Mouse (Mus musculus): ENCODE data around the gene 9530068E07Rik. TPM values are rescaled to one million over a fixed set of nuclear protein-coding genes. Genes with fewer than 3 reads are reported as not detected.

9530068E07Rik gene
- polyA plus RNA-seq, 1 experiment from 2014 or later = 138 TPM

- DNase-seq (ENCODE audit: low spot score) (no peak), ATAC-seq (ENCODE audit: low FRiP score) (no peak)
- Histone ChIP-seq H3K27ac (no peak overlapping the region), H3K4me3 (replicated peaks; ENCODE audit: low read length) (no peak overlapping the region), H3K9me3 (ENCODE audit: control insufficient read depth, low read length) (no peaks in the 10 kb centered on the region), H3K4me1 (replicated peaks; ENCODE audit: control insufficient read depth, insufficient read depth, low read length) (no peaks in the 10 kb centered on the region), H3K4me2 (replicated peaks) (no peak overlapping the region), H3K36me3 (replicated peaks; ENCODE audit: control insufficient read depth, insufficient read depth) (no peaks in the 10 kb centered on the region), H3K27me3 (ENCODE audit: control insufficient read depth, insufficient read depth, low read length) (no peaks in the 10 kb centered on the region; the same call in 1 of the 2 replicates), H3K9ac (no peak overlapping the region)
- WGBS = 79% methylated on average over 6 of the region's 6 CpGs
Measured at GRCm38 (mm10) chr11:52429440-52429839, 33.2 kb downstream of the 9530068E07Rik start.

GRCm38 (mm10) chr11:52431594-52431993, 35.4 kb downstream of the 9530068E07Rik start:
- WGBS = 45% methylated on average over 5 of the region's 5 CpGs
- H3K27me3 ChIP-seq (ENCODE audit: control insufficient read depth, insufficient read depth, low read length) = peaks cover 4% of the 10 kb centered on the region; the same call in 1 of the 2 replicates
- ATAC-seq (ENCODE audit: low FRiP score) = peak; percentile 81; the same call in 1 of the 2 replicates
- H3K4me2 ChIP-seq (replicated peaks) = no peak overlapping the region
- peak; percentile 60 for DNase-seq (ENCODE audit: low spot score)
- H3K4me3 ChIP-seq (replicated peaks; ENCODE audit: low read length) = no peak overlapping the region
- H3K9me3 ChIP-seq (ENCODE audit: control insufficient read depth, low read length) = no peaks in the 10 kb centered on the region
- H3K9ac ChIP-seq = no peak overlapping the region
- no peak overlapping the region for H3K27ac ChIP-seq
- H3K36me3 ChIP-seq (replicated peaks; ENCODE audit: control insufficient read depth, insufficient read depth) = no peaks in the 10 kb centered on the region
- H3K4me1 ChIP-seq (replicated peaks; ENCODE audit: control insufficient read depth, insufficient read depth, low read length) = no peaks in the 10 kb centered on the region

GRCm38 (mm10) chr11:52432148-52432547, 35.9 kb downstream of the 9530068E07Rik start:
- no peak overlapping the region for H3K4me2 ChIP-seq (replicated peaks)
- no peak overlapping the region for H3K27ac ChIP-seq
- no peak overlapping the region for H3K9ac ChIP-seq
- DNase-seq (ENCODE audit: low spot score) = no peak
- H3K36me3 ChIP-seq (replicated peaks; ENCODE audit: control insufficient read depth, insufficient read depth) = no peaks in the 10 kb centered on the region
- no peak overlapping the region for H3K4me3 ChIP-seq (replicated peaks; ENCODE audit: low read length)
- WGBS = 91% methylated on average over 5 of the region's 5 CpGs
- peaks cover 4% of the 10 kb centered on the region; the same call in 1 of the 2 replicates for H3K27me3 ChIP-seq (ENCODE audit: control insufficient read depth, insufficient read depth, low read length)
- H3K4me1 ChIP-seq (replicated peaks; ENCODE audit: control insufficient read depth, insufficient read depth, low read length) = no peaks in the 10 kb centered on the region
- H3K9me3 ChIP-seq (ENCODE audit: control insufficient read depth, low read length) = no peaks in the 10 kb centered on the region
- ATAC-seq (ENCODE audit: low FRiP score) = no peak

- H3K27me3 ChIP-seq (ENCODE audit: control insufficient read depth, insufficient read depth, low read length) = peaks cover 4% of the 10 kb centered on the region; the same call in 1 of the 2 replicates
- ATAC-seq (ENCODE audit: low FRiP score) = no peak
- no peak overlapping the region for H3K27ac ChIP-seq
- H3K9me3 ChIP-seq (ENCODE audit: control insufficient read depth, low read length) = no peaks in the 10 kb centered on the region
- no peak overlapping the region for H3K9ac ChIP-seq
- WGBS = 82% methylated on average over 8 of the region's 8 CpGs
- no peaks in the 10 kb centered on the region for H3K36me3 ChIP-seq (replicated peaks; ENCODE audit: control insufficient read depth, insufficient read depth)
- H3K4me1 ChIP-seq (replicated peaks; ENCODE audit: control insufficient read depth, insufficient read depth, low read length) = no peaks in the 10 kb centered on the region
- no peak overlapping the region for H3K4me2 ChIP-seq (replicated peaks)
- no peak for DNase-seq (ENCODE audit: low spot score)
- no peak overlapping the region for H3K4me3 ChIP-seq (replicated peaks; ENCODE audit: low read length)
Measured at GRCm38 (mm10) chr11:52433076-52433796, 37.0 kb downstream of the 9530068E07Rik start.

GRCm38 (mm10) chr11:52433797-52434195, 37.6 kb downstream of the 9530068E07Rik start:
- H3K9me3 ChIP-seq (ENCODE audit: control insufficient read depth, low read length) = no peaks in the 10 kb centered on the region
- 52% methylated on average over 2 of the region's 2 CpGs for WGBS
- no peaks in the 10 kb centered on the region for H3K4me1 ChIP-seq (replicated peaks; ENCODE audit: control insufficient read depth, insufficient read depth, low read length)
- DNase-seq (ENCODE audit: low spot score) (no peak), ATAC-seq (ENCODE audit: low FRiP score) (no peak)
- H3K27ac ChIP-seq = no peak overlapping the region
- H3K9ac ChIP-seq = no peak overlapping the region
- H3K36me3 ChIP-seq (replicated peaks; ENCODE audit: control insufficient read depth, insufficient read depth) = no peaks in the 10 kb centered on the region
- H3K27me3 ChIP-seq (ENCODE audit: control insufficient read depth, insufficient read depth, low read length) = peaks cover 4% of the 10 kb centered on the region; the same call in 1 of the 2 replicates
- no peak overlapping the region for H3K4me3 ChIP-seq (replicated peaks; ENCODE audit: low read length)
- H3K4me2 ChIP-seq (replicated peaks) = no peak overlapping the region

GRCm38 (mm10) chr11:52435466-52435865, 39.2 kb downstream of the 9530068E07Rik start:
- Histone ChIP-seq H3K9me3 (ENCODE audit: control insufficient read depth, low read length) (no peaks in the 10 kb centered on the region), H3K4me3 (replicated peaks; ENCODE audit: low read length) (no peak overlapping the region), H3K4me2 (replicated peaks) (no peak overlapping the region), H3K27ac (no peak overlapping the region), H3K4me1 (replicated peaks; ENCODE audit: control insufficient read depth, insufficient read depth, low read length) (no peaks in the 10 kb centered on the region), H3K36me3 (replicated peaks; ENCODE audit: control insufficient read depth, insufficient read depth) (no peaks in the 10 kb centered on the region), H3K9ac (no peak overlapping the region), H3K27me3 (ENCODE audit: control insufficient read depth, insufficient read depth, low read length) (peaks cover 4% of the 10 kb centered on the region; the same call in 1 of the 2 replicates)
- ATAC-seq (ENCODE audit: low FRiP score) (no peak), DNase-seq (ENCODE audit: low spot score) (no peak)
- WGBS = 91% methylated on average over 5 of the region's 5 CpGs

GRCm38 (mm10) chr11:52437123-52437522, 40.9 kb downstream of the 9530068E07Rik start:
- 32% methylated on average over 10 of the region's 10 CpGs for WGBS
- Histone ChIP-seq H3K9me3 (ENCODE audit: control insufficient read depth, low read length) (no peaks in the 10 kb centered on the region), H3K4me3 (replicated peaks; ENCODE audit: low read length) (no peak overlapping the region), H3K36me3 (replicated peaks; ENCODE audit: control insufficient read depth, insufficient read depth) (no peaks in the 10 kb centered on the region), H3K27me3 (ENCODE audit: control insufficient read depth, insufficient read depth, low read length) (0 out of 2 replicates have a peak, but pooled peaks cover 4% of the 10 kb centered on the region), H3K4me2 (replicated peaks) (no peak overlapping the region), H3K9ac (no peak overlapping the region), H3K4me1 (replicated peaks; ENCODE audit: control insufficient read depth, insufficient read depth, low read length) (peaks cover 4% of the 10 kb centered on the region; the same call in 1 of the 2 replicates), H3K27ac (no peak overlapping the region)
- DNase-seq (ENCODE audit: low spot score) (no peak), ATAC-seq (ENCODE audit: low FRiP score) (no peak)

GRCm38 (mm10) chr11:52441096-52441495, 44.9 kb downstream of the 9530068E07Rik start:
- Histone ChIP-seq H3K4me1 (replicated peaks; ENCODE audit: control insufficient read depth, insufficient read depth, low read length) (peaks cover 4% of the 10 kb centered on the region; the same call in 1 of the 2 replicates), H3K9me3 (ENCODE audit: control insufficient read depth, low read length) (no peaks in the 10 kb centered on the region), H3K27ac (no peak overlapping the region), H3K9ac (no peak overlapping the region), H3K36me3 (replicated peaks; ENCODE audit: control insufficient read depth, insufficient read depth) (no peaks in the 10 kb centered on the region), H3K27me3 (ENCODE audit: control insufficient read depth, insufficient read depth, low read length) (0 out of 2 replicates have a peak, but pooled peaks cover 4% of the 10 kb centered on the region), H3K4me2 (replicated peaks) (no peak overlapping the region), H3K4me3 (replicated peaks; ENCODE audit: low read length) (no peak overlapping the region)
- ATAC-seq (ENCODE audit: low FRiP score) (no peak), DNase-seq (ENCODE audit: low spot score) (no peak)
- 50% methylated on average over 2 of the region's 2 CpGs for WGBS

- DNase-seq (ENCODE audit: low spot score) = peak; percentile 67
- Histone ChIP-seq H3K9ac (no peak overlapping the region), H3K4me3 (replicated peaks; ENCODE audit: low read length) (no peak overlapping the region), H3K9me3 (ENCODE audit: control insufficient read depth, low read length) (no peaks in the 10 kb centered on the region), H3K36me3 (replicated peaks; ENCODE audit: control insufficient read depth, insufficient read depth) (no peaks in the 10 kb centered on the region), H3K4me1 (replicated peaks; ENCODE audit: control insufficient read depth, insufficient read depth, low read length) (no peaks in the 10 kb centered on the region), H3K27me3 (ENCODE audit: control insufficient read depth, insufficient read depth, low read length) (no peaks in the 10 kb centered on the region), H3K27ac (no peak overlapping the region), H3K4me2 (replicated peaks) (no peak overlapping the region)
- ATAC-seq (ENCODE audit: low FRiP score) = peak; percentile 88; the same call in 1 of the 2 replicates
- WGBS = 30% methylated on average over 4 of the region's 4 CpGs
Measured at GRCm38 (mm10) chr11:52447242-52447641, 51.0 kb downstream of the 9530068E07Rik start.
